10 mouse cellular contexts compared by ENCODE assay signal in genomic region chr16:23291521-23291920, GRCm38 (mm10).
DNase-seq lines count a peak whose midpoint lies in the region; ATAC-seq and TF ChIP-seq lines count a peak whose summit lies in the region.
"Had no signal": no experiment of that assay in that cellular context is flagged by ENCODE, and none has a peak within 500 bp of the region (broad histone marks: within the 10 kb centered on the region; RNA-seq: fewer than 3 reads in every experiment).

No protein-coding gene starts in this region.

- no peaks in the 10 kb centered on the region for H3K9me3 ChIP-seq in embryonic facial prominence, embryonic 14.5 days (ENCODE audit: control insufficient read depth, low read length)
- H3K9me3 ChIP-seq in embryonic facial prominence, embryonic 10.5 days: no peaks in the 10 kb centered on the region
- no peaks in the 10 kb centered on the region for H3K9me3 ChIP-seq in liver, embryonic 11.5 days (ENCODE audit: control insufficient read depth, low read length)
- no peaks in the 10 kb centered on the region for H3K9me3 ChIP-seq in liver, embryonic 12.5 days (replicated peaks)
- H3K9me3 ChIP-seq: embryonic facial prominence, embryonic 13.5 days; hindbrain, embryonic 13.5 days had no signal

- no peaks in the 10 kb centered on the region for H3K36me3 ChIP-seq in embryonic facial prominence, embryonic 14.5 days (ENCODE audit: control insufficient read depth, insufficient read depth, low read length)
- H3K36me3 ChIP-seq in embryonic facial prominence, embryonic 10.5 days (replicated peaks): peaks cover 26% of the 10 kb centered on the region
- H3K36me3 ChIP-seq in liver, embryonic 11.5 days (ENCODE audit: control insufficient read depth, insufficient read depth, low read length): no peaks in the 10 kb centered on the region
- no peaks in the 10 kb centered on the region for H3K36me3 ChIP-seq in liver, embryonic 12.5 days
- no peaks in the 10 kb centered on the region for H3K36me3 ChIP-seq in myocyte (ENCODE audit: control insufficient read depth, insufficient read depth)

- no peak overlapping the region for H3ac ChIP-seq in myocyte (ENCODE audit: control insufficient read depth, insufficient read length)

- no peaks in the 10 kb centered on the region for H3K27me3 ChIP-seq in embryonic facial prominence, embryonic 14.5 days (replicated peaks; ENCODE audit: control insufficient read depth, insufficient read depth, low read length)
- H3K27me3 ChIP-seq in embryonic facial prominence, embryonic 10.5 days (replicated peaks; ENCODE audit: low read depth, poor library complexity, severe bottlenecking): no peaks in the 10 kb centered on the region
- no peaks in the 10 kb centered on the region for H3K27me3 ChIP-seq in liver, embryonic 11.5 days (replicated peaks; ENCODE audit: control insufficient read depth, insufficient read depth, low read length)
- no peaks in the 10 kb centered on the region for H3K27me3 ChIP-seq in liver, embryonic 12.5 days (replicated peaks)
- H3K27me3 ChIP-seq in myocyte (ENCODE audit: control insufficient read depth, insufficient read depth, insufficient read length): no peaks in the 10 kb centered on the region
- H3K27me3 ChIP-seq: embryonic facial prominence, embryonic 13.5 days; hindbrain, embryonic 13.5 days had no signal

- H3K27ac ChIP-seq in embryonic facial prominence, embryonic 14.5 days (replicated peaks; ENCODE audit: low read depth, low read length): no peak overlapping the region
- H3K27ac ChIP-seq in embryonic facial prominence, embryonic 10.5 days (replicated peaks): no peak overlapping the region
- no peak overlapping the region for H3K27ac ChIP-seq in liver, embryonic 11.5 days (ENCODE audit: low read depth, low read length)
- no peak overlapping the region for H3K27ac ChIP-seq in liver, embryonic 12.5 days
- H3K27ac ChIP-seq: embryonic facial prominence, embryonic 13.5 days; hindbrain, embryonic 13.5 days had no signal

- no peak for TF ChIP-seq POLR2A in myocyte (IDR thresholded peaks at IDR 0.05; ENCODE audit: insufficient read length, low read depth)

- H3K4me3 ChIP-seq in embryonic facial prominence, embryonic 14.5 days (ENCODE audit: low read depth, low read length): no peak overlapping the region
- no peak overlapping the region for H3K4me3 ChIP-seq in embryonic facial prominence, embryonic 10.5 days
- no peak overlapping the region for H3K4me3 ChIP-seq in liver, embryonic 11.5 days (ENCODE audit: low read depth, low read length)
- H3K4me3 ChIP-seq in liver, embryonic 12.5 days: no peak overlapping the region
- H3K4me3 ChIP-seq in myocyte: no peak overlapping the region
- H3K4me3 ChIP-seq: embryonic facial prominence, embryonic 13.5 days; hindbrain, embryonic 13.5 days had no signal

- intact Hi-C loops in heart, postnatal 14 days (cut with DNase I): no loop called here

- no peak overlapping the region for H3K4me2 ChIP-seq in embryonic facial prominence, embryonic 14.5 days (ENCODE audit: low read depth, low read length)
- peak overlapping the region; percentile 17; the same call in 1 of the 2 replicates for H3K4me2 ChIP-seq in liver, embryonic 11.5 days
- no peak overlapping the region; the same call in 1 of the 2 replicates for H3K4me2 ChIP-seq in liver, embryonic 12.5 days
- peak overlapping the region; percentile 13 for H3K4me2 ChIP-seq in myocyte (ENCODE audit: low read depth)
- H3K4me2 ChIP-seq: embryonic facial prominence, embryonic 13.5 days; hindbrain, embryonic 13.5 days had no signal

- peak; percentile 59 for DNase-seq in embryonic facial prominence, embryonic 14.5 days (ENCODE audit: low spot score)
- no peak for DNase-seq in embryonic facial prominence, embryonic 10.5 days (ENCODE audit: low spot score)
- no peak for DNase-seq in liver, embryonic 11.5 days (ENCODE audit: low spot score)
- peak; percentile 49 to 70 for DNase-seq in heart, postnatal 14 days

- ATAC-seq in embryonic facial prominence, embryonic 14.5 days (ENCODE audit: low read depth): 0 out of 2 replicates have a peak, but pooled peaks have one; percentile 26
- no peak for ATAC-seq in liver, embryonic 11.5 days (replicated peaks; ENCODE audit: low FRiP score)
- ATAC-seq in liver, embryonic 12.5 days: no peak
- ATAC-seq in CD4-positive, CD25-positive, alpha-beta regulatory T cell, adult 4 months: no peak
- ATAC-seq in monocyte, adult 5-6 weeks (replicated peaks; ENCODE audit: insufficient number of reproducible peaks, low FRiP score, low TSS enrichment, poor library complexity, severe bottlenecking): no peak

- no peaks in the 10 kb centered on the region for H3K79me2 ChIP-seq in myocyte (ENCODE audit: control insufficient read depth, insufficient read depth)

- no peak overlapping the region for H3K9ac ChIP-seq in embryonic facial prominence, embryonic 14.5 days (ENCODE audit: low read depth, low read length)
- no peak overlapping the region for H3K9ac ChIP-seq in liver, embryonic 11.5 days (ENCODE audit: low read depth, low read length)
- H3K9ac ChIP-seq in liver, embryonic 12.5 days: no peak overlapping the region
- H3K9ac ChIP-seq: embryonic facial prominence, embryonic 13.5 days; hindbrain, embryonic 13.5 days had no signal

- H3K4me1 ChIP-seq in embryonic facial prominence, embryonic 14.5 days (ENCODE audit: control insufficient read depth, insufficient read depth, low read length): no peaks in the 10 kb centered on the region
- H3K4me1 ChIP-seq in embryonic facial prominence, embryonic 10.5 days: 0 out of 2 replicates have a peak, but pooled peaks cover 3% of the 10 kb centered on the region
- peaks cover 4% of the 10 kb centered on the region; the same call in 1 of the 2 replicates for H3K4me1 ChIP-seq in liver, embryonic 11.5 days (replicated peaks; ENCODE audit: control insufficient read depth, insufficient read depth, low read length)
- H3K4me1 ChIP-seq in liver, embryonic 12.5 days: no peaks in the 10 kb centered on the region; the same call in 1 of the 2 replicates
- H3K4me1 ChIP-seq: embryonic facial prominence, embryonic 13.5 days; hindbrain, embryonic 13.5 days had no signal

- 56% methylated on average over 5 of the region's 5 CpGs for WGBS in embryonic facial prominence, embryonic 14.5 days
- WGBS in embryonic facial prominence, embryonic 10.5 days: 84% methylated on average over 5 of the region's 5 CpGs
- 83% methylated on average over 5 of the region's 5 CpGs for WGBS in liver, embryonic 11.5 days
- 68% methylated on average over 5 of the region's 5 CpGs for WGBS in liver, embryonic 12.5 days (ENCODE audit: insufficient replicate concordance)

TF ChIP-seq in myocyte, 11 proteins besides CTCF, POLR2A, EP300 and RAD21:
- no peak for TF ChIP-seq TCF3 (IDR thresholded peaks at IDR 0.05; ENCODE audit: insufficient read length, low read depth)
- no peak for TF ChIP-seq MYOG (IDR thresholded peaks at IDR 0.05; ENCODE audit: control insufficient read depth in 1 of 3, insufficient read depth in 1 of 3, insufficient read length in 2 of 3, low read depth in 2 of 3)
- TF ChIP-seq POLR2AphosphoS2 (IDR thresholded peaks at IDR 0.05; ENCODE audit: insufficient read length, low read depth): no peak
- TF ChIP-seq MYOD1 (IDR thresholded peaks at IDR 0.05; ENCODE audit: control insufficient read depth in 1 of 3, insufficient read length in 2 of 3, low read depth in 2 of 3): no peak
- no peak for TF ChIP-seq USF1 (IDR thresholded peaks at IDR 0.05; ENCODE audit: low read depth)

Comparison
In these comparisons a context has a peak if more than half of its experiments do, and no peak if none do; other contexts are left out.
1. DNase-seq: peak in embryonic facial prominence, embryonic 14.5 days (single experiment) and heart, postnatal 14 days (2 of 2); none in embryonic facial prominence, embryonic 10.5 days (single experiment) and liver, embryonic 11.5 days (single experiment).
2. H3K4me2 ChIP-seq: peak in liver, embryonic 11.5 days (single experiment) and myocyte (single experiment); none in embryonic facial prominence, embryonic 14.5 days (single experiment) and liver, embryonic 12.5 days (single experiment).